Mouse (Mus musculus) cerebellum, adult 9-11 months (tissue): ENCODE results near the gene Gm45208.
"Not testable (repeated sequence)": the region's sequence is repeated elsewhere in the genome, so short reads cannot be mapped to it uniquely, and the experiment has no call there.

Experiments used
- DNase-seq: peaks from one replicate; pipeline ENCODE4 v3.0.0; 2022

Gene Gm45208

DNA sequence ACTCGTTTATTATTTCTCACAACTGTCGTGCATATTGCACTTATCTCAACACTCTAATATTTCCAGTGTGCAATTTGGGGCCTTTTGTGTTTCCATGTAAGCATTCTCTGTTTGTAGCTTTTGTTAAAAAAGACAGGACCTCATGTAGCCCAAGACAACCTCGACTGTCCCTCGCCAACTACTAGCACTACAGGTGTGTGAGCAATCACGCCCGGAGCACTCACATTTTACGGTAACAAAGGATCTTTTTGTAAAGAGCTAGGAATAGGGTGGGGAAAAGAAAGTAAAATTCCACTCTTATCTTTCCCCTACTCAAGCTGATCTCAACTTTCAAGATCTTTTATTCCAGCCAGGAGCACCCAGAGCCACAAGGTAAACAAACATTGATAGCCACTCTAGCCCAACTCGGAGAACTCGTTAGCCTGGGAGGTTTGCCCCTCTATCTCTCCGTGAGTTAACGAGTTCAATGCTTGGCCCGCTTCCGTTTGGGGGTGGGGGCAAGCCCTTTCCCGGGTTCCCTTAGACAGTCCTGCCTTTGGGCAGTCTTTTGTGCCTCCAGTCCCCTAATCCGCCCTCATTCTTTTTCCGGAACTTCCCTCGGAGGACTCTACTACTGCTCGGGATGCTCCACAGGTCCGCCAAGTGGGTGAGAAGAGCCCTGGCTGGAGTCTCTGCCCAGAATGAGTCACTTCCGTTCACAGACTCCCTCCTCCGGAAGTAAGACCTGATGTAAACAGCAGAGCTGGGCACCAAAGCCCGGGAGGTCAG, at the start of gene Gm45208:
TSS of gene Gm45208 (plus strand) at position 732 of the 768 bp plus-strand sequence.
- DNase-seq = peak; percentile 84

DNA sequence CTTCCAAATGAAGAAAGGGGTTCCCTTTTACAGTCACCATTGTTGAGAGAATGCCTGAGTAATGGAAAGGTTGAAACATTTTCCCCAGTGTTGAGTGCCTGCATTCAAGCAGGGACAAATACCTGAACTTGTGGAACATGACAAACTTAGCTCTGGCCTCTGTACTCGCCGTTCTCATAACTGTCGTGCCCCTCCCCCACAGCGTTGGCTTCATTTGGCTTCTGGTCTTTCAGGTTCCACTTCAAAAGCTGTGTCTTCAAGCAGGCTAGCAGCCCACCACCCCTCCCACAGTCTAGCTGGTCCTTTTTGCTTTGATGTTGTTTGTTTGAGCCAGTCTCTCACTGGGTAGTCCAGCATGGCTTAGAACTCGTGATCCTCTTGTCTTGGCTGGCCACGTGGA, 49.3 kb upstream of the Gm45208 start:
- DNase-seq = no peak

DNA sequence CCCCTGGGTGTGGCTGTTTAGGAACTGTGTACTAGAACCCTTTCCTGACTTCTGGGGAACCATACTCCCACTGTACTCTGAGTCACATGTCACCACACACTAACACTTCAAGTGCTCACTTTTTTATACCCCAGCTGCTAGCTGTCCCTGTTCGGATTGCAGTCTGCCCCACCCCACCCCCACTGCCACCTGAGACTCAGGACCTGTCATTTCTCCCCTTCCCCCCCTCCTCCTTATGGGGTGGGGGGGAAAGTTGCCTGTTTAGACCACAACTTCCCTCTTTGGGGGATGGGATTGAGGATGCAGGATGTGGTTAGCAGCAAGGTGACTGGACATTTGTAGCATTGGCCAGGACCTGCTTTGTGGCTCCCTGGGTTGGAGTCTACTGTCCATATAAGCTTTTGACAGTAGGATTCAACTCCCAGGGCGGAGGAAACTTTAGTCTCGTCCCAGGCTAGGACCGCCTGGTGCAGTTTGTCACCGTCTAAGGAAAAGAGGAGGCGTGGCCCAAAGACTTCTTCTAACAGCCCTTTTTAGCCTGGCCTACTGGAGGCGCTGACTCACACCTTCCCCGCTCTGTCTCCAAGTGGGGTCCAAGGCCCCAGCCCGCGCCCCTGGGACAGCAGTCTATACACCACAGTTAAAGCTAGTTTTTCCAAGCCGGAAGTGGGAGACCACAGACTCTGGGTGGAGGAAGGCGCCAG, 48.3 kb upstream of the Gm45208 start:
- DNase-seq = no peak

DNA sequence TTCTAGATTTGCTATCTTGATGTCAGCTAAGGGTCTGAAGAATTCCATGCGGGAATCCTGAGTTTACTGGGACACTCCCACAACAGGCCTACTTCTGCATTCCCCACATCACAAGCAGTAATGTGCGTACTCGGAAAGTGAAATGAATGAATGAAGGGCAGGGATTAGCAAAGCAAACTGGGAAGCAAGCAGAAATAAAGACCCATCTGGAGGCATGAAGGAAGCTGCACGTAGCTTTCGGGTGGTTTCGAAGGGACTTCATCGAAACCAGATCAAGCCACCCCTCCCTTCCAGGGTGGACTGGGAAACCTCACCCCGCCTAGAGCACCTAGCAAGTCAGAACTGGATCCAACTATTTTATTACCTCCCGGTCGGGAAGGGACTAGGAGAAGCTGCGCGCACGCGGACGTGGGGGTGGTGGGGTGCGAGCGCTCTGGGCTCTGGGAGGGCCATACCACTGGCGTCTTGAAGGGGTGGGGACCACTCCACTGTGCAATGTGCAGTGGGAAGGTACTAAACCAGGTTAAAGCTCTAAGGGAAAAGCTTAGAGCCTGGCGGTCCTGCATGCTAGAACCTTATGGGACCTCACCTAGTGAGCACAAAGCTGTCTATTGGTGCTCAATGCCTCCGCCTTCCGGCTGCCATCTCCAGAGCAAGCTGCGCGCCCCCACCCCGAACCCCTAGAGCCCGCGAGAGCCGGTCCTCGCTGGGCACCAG, 47.6 kb upstream of the Gm45208 start:
- no peak for DNase-seq

DNA sequence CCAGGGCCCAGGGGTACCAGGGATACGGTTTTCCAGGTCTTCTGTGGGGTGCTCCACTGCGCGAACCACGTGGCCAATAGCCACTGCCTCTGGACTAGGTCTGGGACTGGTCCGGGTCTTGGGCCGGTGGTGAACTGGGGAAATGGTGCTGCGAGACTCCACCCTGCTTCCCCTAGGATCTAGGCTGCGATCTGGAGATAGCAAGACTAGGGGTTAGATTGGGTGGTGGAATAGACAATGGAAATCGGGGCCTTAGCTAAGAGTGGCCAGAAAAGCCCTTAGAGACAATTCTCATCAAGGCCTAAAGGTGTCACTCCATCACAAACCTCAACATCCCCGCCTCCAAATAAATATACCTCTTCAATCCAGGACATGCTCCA, 47.1 kb upstream of the Gm45208 start:
- no peak for DNase-seq

DNA sequence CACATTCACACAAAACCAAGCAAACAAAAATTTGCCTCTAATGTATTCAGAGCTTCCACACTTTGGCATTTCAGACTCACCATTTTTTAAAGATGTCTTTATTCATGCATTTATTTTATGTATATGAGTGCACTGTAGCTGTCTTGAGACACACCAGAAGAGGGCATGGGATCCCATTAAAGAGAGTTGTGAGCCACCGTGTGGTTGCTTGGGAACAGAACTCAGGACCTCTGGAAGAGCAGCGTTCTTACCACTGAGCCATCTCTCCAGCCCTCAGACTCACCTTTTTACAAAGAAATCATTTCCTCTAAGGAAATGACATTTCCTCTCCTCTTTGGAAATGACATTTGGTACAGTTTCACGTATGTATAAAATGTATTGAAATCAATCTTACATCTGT, 43.1 kb upstream of the Gm45208 start:
- no peak for DNase-seq

DNA sequence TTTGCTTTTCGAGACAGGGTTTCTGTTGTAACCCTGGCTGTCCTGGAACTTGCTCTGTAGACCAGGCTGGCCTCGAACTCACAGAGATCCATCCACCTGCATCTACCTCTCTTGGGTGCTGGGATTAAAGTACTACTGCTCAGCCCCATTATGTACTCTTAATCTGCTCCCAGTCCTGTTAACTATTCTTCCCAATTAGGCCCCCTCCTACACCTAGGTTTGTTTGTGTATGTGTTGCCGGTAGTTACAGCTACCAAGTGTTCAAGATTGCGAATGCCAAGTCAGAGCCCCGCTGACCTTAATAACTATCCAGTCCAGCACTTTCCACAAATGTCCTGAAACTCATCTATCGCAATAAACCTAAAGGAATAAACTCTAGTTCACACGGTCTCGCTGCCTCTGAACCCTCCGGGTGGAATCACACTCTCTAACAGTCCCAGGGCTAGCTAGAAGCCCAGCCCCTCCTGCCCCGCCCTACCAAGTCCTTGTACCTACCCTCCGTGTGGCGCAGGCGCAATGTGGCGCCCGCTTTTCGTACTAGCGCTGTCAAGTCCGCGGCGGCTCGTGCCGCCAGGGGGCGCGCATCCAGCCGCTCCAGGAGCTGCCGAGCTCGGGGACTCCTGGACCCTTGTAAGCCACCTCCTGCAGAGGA, 42.5 kb upstream of the Gm45208 start:
- DNase-seq = peak; percentile 91

DNA sequence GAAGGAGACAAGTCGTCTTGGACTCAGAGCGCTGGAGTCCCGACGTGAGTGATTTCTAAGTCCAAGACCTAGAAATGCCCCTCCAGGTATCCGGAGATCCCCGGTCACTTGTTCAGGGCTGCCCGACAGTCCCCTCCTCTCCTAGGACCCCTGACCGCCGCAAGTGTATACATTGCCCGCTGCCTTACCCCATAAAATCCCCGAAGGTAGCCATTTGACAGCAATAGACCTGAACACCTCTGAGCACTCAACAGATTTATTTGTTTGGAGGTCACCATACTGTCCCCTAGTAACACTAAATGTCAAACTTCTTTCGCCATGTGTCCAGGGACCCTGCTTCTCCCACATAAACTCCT, 42.0 kb upstream of the Gm45208 start:
- DNase-seq = no peak

DNA sequence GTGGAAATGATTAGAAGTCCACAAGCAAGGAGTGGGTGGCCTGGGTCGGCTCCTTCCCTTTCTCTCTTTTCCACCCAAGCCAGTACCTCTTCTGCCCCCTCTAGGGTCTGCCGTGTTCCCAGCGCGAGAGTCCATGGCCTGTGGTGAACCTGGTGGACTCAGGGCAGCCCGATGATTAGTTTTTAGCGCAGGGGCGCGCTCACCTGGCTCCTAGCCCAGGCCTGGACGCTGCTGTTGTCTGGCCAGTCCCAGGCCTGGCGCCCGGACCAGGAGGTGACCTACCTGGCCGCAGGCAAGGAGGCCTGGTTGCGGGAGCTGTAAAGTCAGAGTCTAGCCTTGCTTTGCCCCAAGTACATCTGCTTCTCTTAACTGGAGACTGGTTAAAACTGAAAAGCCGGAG, 41.2 kb upstream of the Gm45208 start, which contains the start of gene Magix:
TSS of gene Magix (minus strand) at position 388 of the 400 bp plus-strand sequence.
- peak; percentile 70 for DNase-seq

DNA sequence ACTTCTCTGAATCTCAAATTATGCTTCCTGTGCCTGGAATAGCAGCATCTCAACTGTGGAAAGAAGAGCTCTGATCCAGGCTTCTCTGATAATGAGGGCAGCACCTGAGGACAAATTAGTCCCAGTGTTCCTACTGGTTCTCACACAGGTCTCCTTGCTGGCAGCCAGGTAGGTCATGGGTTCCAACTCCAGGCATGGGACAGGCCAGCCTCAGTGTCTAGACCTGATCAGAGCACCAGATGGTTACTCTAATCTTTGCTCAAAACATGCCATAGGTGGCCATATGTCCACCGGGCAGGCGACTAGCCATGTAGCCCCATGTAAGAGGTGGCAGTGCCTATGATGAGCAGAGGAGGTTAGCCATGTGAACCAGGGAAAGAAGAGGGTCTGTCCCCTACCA, 33.7 kb upstream of the Gm45208 start:
- peak; percentile 61 for DNase-seq

DNA sequence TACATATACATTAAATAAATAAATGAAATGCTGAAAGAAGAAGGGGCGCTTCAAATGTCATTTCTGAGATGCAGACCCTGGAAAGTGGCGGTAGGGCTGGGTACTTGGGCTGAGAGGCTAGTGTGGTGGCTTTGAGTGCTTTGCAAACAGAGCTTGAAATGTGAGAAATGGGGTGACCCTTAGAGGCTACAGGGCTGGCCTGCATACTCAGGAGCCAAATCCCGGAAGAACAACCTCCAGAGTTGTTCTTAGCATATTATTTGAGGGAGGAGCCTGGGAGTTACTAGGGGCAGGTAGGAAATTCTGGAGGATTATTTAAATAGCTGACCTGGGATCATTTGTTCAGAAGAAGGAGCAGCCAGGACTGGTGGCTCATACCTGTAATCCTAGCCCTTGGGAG, 31.6 kb upstream of the Gm45208 start:
- DNase-seq = no peak

DNA sequence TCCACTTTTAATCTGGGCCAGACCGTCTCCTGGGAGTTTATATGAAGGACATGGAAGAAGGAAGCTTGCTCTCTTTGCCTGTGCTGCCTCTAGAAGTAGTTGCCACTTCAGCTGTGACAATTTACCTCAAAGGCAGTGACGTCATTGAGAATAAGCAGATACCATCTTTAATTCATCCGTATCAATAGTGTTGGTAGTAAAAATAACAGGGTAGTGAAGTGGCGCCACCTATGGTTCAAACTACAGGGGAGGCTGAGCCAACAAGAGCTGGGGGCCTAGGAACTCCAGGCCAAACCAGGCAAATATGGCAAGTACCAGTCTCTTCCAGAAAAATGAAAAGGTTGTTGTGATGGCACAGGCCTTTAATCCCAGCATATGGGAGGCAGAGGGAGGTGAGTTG, 29.2 kb upstream of the Gm45208 start:
- DNase-seq = peak; percentile 36

DNA sequence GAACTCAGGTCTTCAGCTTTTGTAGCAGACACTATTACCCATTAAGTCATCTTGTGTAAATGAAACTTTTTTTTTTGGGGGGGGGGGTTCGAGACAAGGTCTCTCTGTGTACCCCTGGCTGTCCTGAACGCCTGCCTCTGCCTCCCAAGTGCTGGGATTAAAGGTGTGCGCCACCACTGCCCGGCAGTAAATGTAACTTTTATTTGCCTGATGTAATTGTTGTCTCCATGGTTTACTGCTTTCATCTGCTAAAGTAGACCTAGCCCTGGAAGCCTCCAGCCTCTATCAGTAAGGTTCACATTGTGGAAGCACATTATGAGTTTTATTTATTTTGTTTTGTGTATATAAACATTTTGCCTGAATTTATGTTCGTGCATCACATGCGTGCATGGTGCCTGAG, 25.5 kb upstream of the Gm45208 start:
- no peak for DNase-seq

DNA sequence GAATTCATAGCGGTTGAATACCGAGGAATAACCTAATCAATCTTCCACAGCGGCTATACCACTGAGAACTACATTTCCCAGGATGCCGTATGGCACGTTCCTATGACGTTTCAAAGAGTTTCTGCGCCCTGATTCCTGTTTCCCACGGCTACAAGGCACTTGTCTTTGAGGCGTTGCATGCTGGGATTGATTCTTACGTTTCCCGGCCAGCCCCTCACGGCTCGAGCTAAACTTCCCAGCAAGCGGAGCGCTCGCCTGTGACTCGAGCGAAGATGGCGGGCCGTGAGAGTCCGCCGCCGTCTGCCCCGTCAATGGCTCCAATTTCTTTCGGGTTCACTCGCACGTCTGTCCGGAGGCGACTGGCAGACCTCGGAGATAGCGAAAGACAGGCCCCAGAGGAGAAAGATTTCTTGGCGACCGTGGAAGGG, 25.1 kb upstream of the Gm45208 start, which contains the start of gene Gpkow:
TSS of gene Gpkow (plus strand) at position 178 of the 428 bp plus-strand sequence.
- peak; percentile 90 for DNase-seq

DNA sequence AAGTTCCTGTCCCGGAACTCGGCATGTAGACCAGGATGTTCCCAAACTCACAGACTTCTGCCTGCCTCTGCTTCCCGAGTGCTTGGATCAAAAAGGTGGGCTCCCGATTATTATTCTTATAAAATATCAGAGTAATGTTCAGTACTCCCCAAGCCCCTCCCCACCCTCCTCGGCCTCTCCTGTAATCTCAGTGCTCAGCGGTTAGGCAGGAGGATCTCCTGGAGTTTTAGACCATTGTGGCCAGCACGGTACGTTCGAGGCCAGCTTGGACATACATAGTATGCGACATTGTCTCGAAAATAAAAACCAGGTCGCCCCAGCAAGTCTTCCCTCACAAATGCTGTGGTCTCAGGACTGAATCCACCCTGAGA, 8.3 kb upstream of the Gm45208 start:
- DNase-seq = not testable (repeated sequence)

DNA sequence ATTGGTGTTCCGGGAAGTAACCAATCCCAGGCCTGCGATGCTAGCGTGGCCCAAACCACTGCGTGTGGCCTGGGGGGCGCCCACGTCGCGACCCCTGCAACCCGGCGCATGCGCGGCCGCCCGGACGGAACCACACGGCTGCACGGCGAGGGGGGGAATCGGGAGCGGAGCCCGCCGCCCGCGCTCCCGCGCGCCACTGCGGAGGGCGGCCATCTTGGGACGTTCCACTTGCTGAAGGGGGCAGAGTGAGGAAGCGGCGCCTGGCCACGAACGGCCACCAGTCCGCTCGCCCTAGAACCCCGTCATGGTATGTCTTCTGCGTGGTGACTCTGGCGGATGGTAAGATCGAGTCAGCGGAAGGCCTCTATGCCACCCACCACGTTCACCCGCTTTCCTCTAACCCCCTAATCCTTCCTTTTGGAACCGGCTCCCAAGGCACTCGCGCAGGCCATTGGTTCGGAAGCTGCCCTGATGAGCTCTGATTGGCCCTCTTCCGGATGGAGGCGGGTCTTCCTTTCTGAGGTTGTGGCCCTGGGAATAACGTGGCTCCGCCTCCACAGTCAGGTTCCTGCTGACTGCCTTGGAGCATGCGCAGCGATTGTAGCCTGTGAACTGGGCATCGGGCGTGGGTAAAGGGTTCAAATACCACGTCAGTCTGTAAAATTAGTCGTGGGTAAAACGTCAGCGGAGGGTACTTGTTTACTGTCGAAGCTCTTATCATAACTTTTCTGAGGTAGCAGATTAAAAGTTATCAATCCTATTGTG, 7.7 kb upstream of the Gm45208 start, which contains the start of gene Wdr45:
TSS of gene Wdr45 (plus strand) at position 199 of the 765 bp plus-strand sequence.
- peak; percentile 98 for DNase-seq

DNA sequence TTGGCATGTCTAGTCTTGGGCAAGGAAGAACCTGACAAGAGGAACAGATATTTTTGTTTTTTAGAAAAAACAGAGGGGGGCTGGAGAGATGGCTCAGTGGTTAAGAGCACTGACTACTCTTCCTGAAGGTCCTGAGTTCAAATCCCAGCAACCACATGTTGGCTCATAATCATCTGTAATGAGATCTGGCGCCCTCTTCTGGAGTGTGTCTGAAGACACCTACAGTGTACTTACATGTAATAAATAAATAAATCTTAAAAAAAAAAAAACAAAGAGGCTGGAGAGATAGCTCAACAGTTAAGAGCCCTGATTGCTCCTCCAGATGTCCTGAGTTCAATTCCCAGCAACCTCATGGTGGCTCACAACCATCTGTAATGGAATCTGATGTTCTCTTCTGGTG, 6.0 kb upstream of the Gm45208 start:
- DNase-seq = not testable (repeated sequence)

DNA sequence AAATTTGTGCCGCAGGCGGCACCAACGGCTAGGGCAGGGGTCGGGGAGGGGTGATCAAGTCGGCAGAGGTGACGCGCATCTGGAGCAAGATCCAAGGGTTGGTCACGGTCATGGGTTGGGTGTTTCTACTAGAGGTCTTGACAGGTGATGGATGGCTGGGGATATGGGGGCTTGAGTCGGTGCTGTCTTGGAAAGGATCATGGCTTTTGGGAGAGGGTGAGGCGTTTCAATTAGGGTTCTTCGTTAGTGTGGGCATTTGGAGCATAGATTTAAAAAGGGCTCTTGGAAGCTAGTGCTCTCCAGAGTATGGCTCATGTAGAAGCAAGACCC, 202 bp downstream of the Gm45208 start:
- DNase-seq = no peak

DNA sequence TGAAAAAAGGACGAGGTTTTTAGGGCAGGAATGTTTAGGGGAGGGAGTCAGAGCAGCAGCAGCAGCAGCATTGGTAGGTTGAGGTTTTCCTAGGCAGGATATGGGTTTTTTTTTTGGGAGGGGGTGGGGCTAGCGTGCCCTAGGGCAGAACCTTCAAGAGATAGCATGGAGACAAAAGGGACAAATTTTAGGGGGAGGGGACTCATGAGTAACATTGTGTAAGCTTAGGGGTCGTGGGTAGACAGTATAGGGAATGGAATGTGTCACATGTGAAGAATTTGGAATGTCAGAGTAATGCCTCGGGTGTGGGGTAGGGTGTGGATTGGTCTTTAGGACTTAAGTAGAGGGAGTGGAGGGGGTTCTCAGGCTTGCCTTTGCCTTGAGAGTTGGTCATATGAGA, 646 bp downstream of the Gm45208 start:
- no peak for DNase-seq

DNA sequence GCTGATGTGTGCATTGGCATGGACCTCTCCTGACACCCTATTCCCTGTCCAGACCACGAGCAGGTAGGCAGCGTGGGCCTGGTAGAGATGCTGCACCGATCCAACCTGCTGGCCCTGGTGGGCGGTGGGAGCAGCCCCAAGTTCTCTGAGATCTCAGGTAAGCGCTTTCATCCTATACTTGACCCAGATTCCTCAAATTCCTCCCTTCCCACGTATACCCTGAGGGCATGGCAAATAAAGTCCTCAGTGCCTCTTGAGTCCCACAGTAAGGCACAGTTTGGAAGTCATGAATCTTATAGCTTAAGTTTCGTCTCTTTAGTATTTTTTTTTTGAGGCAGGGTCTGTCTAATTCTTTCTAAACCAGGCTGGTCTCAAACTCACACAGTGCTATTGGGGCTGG, 2.1 kb downstream of the Gm45208 start:
- DNase-seq = no peak

DNA sequence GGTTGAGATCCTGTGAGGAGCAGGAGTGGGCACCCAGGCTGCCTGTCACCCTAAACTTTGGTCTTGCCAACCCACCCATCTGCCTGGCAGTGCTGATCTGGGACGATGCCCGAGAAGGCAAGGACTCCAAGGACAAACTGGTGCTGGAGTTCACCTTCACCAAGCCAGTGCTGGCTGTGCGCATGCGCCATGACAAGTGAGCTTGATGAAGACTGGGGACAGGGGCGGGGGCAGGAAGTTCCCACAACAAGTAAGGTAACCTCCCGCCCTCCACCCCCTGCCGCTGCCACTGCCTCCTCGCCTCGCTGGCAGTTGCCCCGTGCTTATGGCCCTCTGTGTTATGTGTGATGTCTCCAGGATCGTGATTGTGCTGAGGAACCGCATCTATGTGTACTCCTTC, 3.8 kb downstream of the Gm45208 start:
- no peak for DNase-seq

DNA sequence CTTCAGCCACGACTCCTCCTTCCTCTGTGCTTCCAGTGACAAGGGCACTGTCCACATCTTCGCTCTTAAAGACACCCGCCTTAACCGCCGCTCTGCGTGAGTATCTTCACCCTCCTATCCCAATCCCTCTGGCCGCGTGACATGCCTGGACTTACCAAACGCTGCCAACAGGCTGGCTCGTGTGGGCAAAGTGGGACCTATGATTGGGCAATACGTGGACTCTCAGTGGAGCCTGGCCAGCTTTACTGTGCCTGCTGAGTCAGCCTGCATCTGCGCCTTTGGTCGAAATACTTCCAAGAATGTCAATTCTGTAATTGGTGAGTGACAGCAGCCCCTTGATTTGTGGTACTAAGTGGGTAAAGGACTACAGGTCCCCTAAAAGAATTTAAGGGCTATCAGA, 5.1 kb downstream of the Gm45208 start:
- peak; percentile 37 for DNase-seq
